Mouse (Mus musculus) spleen, adult 2 months (tissue): Measurements from ENCODE around the gene Bend4. TPM values are rescaled to one million over a fixed set of nuclear protein-coding genes. Genes with fewer than 3 reads are reported as not detected.

Source experiments
- DNase-seq, 2 experiments: peaks; one replicate each; pipeline versions ENCODE4 v3.0.0 to v3.0.0-alpha.2; 2012 to 2021; ENCODE audit warnings: low spot score in 2 of 2, low read depth in 1 of 2
- H3K27ac ChIP-seq: fragments of 200-500 bp; 2 replicates; pipeline ENCODE4 v1.5.1; 2012; ENCODE audit warnings: low read length, inconsistent platforms; ENCODE audit not compliant: insufficient read depth
- H3K27me3 ChIP-seq: fragments of 200-500 bp; 2 replicates; pipeline ENCODE4 v1.6.1; 2012; ENCODE audit warnings: mild to moderate bottlenecking, moderate library complexity, low read length, inconsistent platforms; ENCODE audit not compliant: control insufficient read depth, insufficient read depth
- H3K36me3 ChIP-seq: fragments of 200-500 bp; 2 replicates; pipeline ENCODE4 v1.6.1; 2012; ENCODE audit warnings: mild to moderate bottlenecking, low read length, inconsistent platforms; ENCODE audit not compliant: control insufficient read depth, insufficient read depth
- H3K4me1 ChIP-seq: fragments of 200-500 bp; 2 replicates; pipeline ENCODE4 v1.6.1; 2011; ENCODE audit warnings: inconsistent platforms; ENCODE audit not compliant: control insufficient read depth, insufficient read depth, insufficient read length
- H3K4me3 ChIP-seq: fragments of 200-500 bp; 2 replicates; pipeline ENCODE4 v1.5.1; 2011; ENCODE audit warnings: mild to moderate bottlenecking, inconsistent platforms; ENCODE audit not compliant: insufficient read depth, insufficient read length; ENCODE audit errors: extremely low read depth
- CTCF ChIP-seq: fragments of 200-500 bp; IDR thresholded peaks from 2 replicates; pipeline ENCODE4 v1.5.1; 2011; ENCODE audit warnings: mild to moderate bottlenecking, inconsistent platforms; ENCODE audit not compliant: insufficient read depth, insufficient read length, insufficient replicate concordance; ENCODE audit errors: extremely low read depth
- POLR2A ChIP-seq: fragments of 200-500 bp; IDR thresholded peaks from 2 replicates; pipeline ENCODE4 v1.6.1; 2011; ENCODE audit warnings: low read depth, low read length, inconsistent platforms
- WGBS: fragments of 180-500 bp; shearing (Covaris S2); methylation state at CpG from one replicate; pipeline ENCODE4 v1.1.7; 2018; 5-methylcytosine and 5-hydroxymethylcytosine counted together
- polyA plus RNA-seq: library from polyadenylated mRNA; depleted of rRNA; stranded (reverse); fragments of >200 nt; gene quantifications from 2 replicates; pipeline ENCODE4 v1.2.3, GENCODE M21; 2012

Bend4 gene
- polyA plus RNA-seq, 1 experiment: 1.1 TPM

DNA sequence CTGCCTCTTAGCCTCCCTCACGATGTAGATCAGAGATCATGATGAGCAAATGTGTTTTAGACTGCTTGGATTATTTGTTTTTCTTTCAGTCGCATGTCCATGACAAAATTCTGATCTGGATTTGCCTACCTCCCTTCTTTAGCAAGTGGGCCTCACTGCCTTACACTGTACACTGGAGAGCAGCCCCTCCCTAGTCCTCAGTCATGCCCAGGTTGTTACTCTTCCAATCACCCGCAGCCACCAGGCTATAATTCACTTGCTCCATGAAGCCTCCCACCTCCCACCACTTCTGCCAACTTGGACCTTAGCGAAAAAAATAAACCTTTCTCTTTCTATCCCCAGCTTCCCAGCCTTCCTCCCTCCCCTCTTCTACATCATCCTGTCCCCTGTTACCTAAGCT is 34.2 kb upstream of the Bend4 start:
- DNase-seq: no peak
- WGBS: 82% methylated on average over 4 of the region's 4 CpGs
- H3K4me1 ChIP-seq: no peaks in the 10 kb centered on the region
- no peak overlapping the region for H3K27ac ChIP-seq
- TF ChIP-seq POLR2A (no peak), CTCF (no peak)
- H3K36me3 ChIP-seq: no peaks in the 10 kb centered on the region
- no peaks in the 10 kb centered on the region for H3K27me3 ChIP-seq
- no peak overlapping the region for H3K4me3 ChIP-seq

DNA sequence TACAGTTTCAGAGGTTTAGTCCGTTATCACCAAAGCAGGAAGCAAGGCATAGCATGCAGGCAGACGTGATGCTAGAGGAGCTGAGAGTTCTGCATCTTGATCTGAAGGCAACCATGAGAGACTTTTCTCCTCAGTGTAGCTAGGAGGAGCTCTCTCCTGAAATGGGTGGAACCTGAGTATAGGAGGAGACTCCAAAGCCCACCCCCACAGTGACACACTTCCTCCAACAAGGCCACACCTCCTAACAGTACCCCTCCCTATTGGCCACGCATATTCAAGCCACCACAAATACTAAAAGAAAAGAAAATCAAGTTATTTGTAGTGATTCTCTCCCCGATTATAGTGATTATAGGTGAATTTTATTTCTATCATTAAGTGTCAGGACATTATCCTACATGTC is 28.7 kb upstream of the Bend4 start:
- TF ChIP-seq CTCF (no peak), POLR2A (no peak)
- no peaks in the 10 kb centered on the region for H3K27me3 ChIP-seq
- H3K4me1 ChIP-seq: no peaks in the 10 kb centered on the region
- H3K27ac ChIP-seq: no peak overlapping the region
- WGBS: 79% methylated on average over 4 of the region's 4 CpGs
- no peaks in the 10 kb centered on the region for H3K36me3 ChIP-seq
- no peak for DNase-seq
- H3K4me3 ChIP-seq: no peak overlapping the region

GRCm38 (mm10) chr5:67454282-67454681 is 26.2 kb upstream of the Bend4 start:
- Histone ChIP-seq H3K27me3 (no peaks in the 10 kb centered on the region), H3K36me3 (no peaks in the 10 kb centered on the region), H3K27ac (no peak overlapping the region), H3K4me1 (peaks cover 5% of the 10 kb centered on the region; the same call in 1 of the 2 replicates), H3K4me3 (no peak overlapping the region)
- WGBS: 85% methylated on average over 1 of the region's 1 CpGs
- no peak for DNase-seq
- TF ChIP-seq CTCF (no peak), POLR2A (no peak)

GRCm38 (mm10) chr5:67449957-67450630 is 22.0 kb upstream of the Bend4 start:
- Histone ChIP-seq H3K4me3 (peak overlapping the region; percentile 29; the same call in 1 of the 2 replicates), H3K4me1 (peaks cover 5% of the 10 kb centered on the region; the same call in 1 of the 2 replicates), H3K27ac (no peak overlapping the region), H3K36me3 (no peaks in the 10 kb centered on the region), H3K27me3 (no peaks in the 10 kb centered on the region)
- DNase-seq: peak in 1 of 2 experiments; percentile 40
- TF ChIP-seq CTCF (no peak), POLR2A (no peak)
- WGBS: 21% methylated on average over 21 of the region's 21 CpGs

GRCm38 (mm10) chr5:67446526-67446925 is 18.4 kb upstream of the Bend4 start:
- H3K4me3 ChIP-seq: no peak overlapping the region
- WGBS: 54% methylated on average over 2 of the region's 2 CpGs
- no peak overlapping the region for H3K27ac ChIP-seq
- H3K27me3 ChIP-seq: no peaks in the 10 kb centered on the region
- no peak for TF ChIP-seq POLR2A
- no peak for TF ChIP-seq CTCF
- DNase-seq: no peak
- H3K36me3 ChIP-seq: no peaks in the 10 kb centered on the region
- peaks cover 5% of the 10 kb centered on the region; the same call in 1 of the 2 replicates for H3K4me1 ChIP-seq

DNA sequence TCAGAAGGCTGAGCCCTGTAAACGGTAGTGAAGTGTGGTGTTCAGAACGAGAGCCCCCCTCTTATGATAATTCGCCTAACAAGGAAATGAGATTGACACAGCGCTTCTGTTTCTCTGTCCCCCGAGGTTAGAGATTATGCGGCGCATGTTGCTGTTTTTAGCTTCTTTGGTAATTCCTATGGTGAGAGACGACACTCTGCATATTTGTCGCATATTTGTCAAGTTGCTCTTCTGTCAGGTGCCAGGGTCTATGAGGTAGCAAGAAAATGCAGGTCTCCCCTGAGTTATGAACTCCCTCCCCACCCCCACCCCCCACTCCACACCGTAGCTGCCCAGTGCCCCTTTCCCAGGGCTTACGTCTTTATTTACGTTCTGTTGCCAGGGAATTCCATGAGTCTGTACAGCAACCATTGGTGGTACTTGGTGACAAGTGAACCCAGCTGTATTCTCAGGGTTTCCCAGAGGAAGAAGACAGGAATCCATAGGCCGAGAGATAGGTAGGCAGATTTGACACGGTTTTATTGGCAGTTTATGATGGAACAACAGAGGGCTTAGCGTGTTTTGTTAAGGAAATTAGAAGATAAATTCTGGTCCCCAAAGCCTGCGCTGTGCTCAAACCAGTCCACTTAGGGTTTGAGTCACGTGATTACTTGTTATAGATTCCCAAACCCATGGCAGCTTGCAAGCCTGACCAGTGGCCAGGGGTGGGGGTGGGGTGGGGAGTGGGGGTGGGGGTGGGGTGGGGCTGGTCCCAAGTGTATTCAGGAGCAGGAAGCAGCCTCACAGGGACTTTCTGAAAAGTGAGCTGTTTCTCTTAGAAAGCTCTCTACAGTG is 16.3 kb upstream of the Bend4 start:
- Histone ChIP-seq H3K4me3 (no peak overlapping the region), H3K36me3 (no peaks in the 10 kb centered on the region), H3K27me3 (no peaks in the 10 kb centered on the region), H3K4me1 (no peaks in the 10 kb centered on the region; the same call in 1 of the 2 replicates), H3K27ac (no peak overlapping the region)
- no peak for TF ChIP-seq POLR2A
- no peak for TF ChIP-seq CTCF
- 55% methylated on average over 17 of the region's 17 CpGs for WGBS
- no peak for DNase-seq
